Mouse (Mus musculus) embryonic facial prominence, embryonic 11.5 days (tissue): Measurements from ENCODE around the gene Dab1. TPM values are rescaled to one million over a fixed set of nuclear protein-coding genes. Genes with fewer than 3 reads are reported as not detected.

Source experiments
- ATAC-seq: fragments of 200-750 bp; cut with Nextera tagmentation; replicated peaks from 2 replicates; pipeline ENCODE4 v1.8.0; 2017; ENCODE audit warnings: low read depth; ENCODE audit not compliant: insufficient number of reproducible peaks, low FRiP score, low TSS enrichment
- DNase-seq: peaks from one replicate; pipeline ENCODE4 v3.0.0-alpha.2; 2015; ENCODE audit warnings: low spot score
- H3K27ac ChIP-seq: fragments of 300-500 bp; sonication (generic); replicated peaks from 2 replicates; pipeline ENCODE4 v1.5.1; 2014; ENCODE audit warnings: mild to moderate bottlenecking, low read depth, low read length, control low read depth
- H3K27me3 ChIP-seq: fragments of 300-500 bp; sonication (generic); 2 replicates; pipeline ENCODE4 v1.6.1; 2014; ENCODE audit warnings: mild to moderate bottlenecking, low read length, moderate library complexity, mixed read lengths; ENCODE audit not compliant: control insufficient read depth, insufficient read depth
- H3K36me3 ChIP-seq: fragments of 300-500 bp; sonication (generic); replicated peaks from 2 replicates; pipeline ENCODE4 v1.6.1; 2014; ENCODE audit warnings: low read depth, mild to moderate bottlenecking, low read length, moderate library complexity, mixed read lengths; ENCODE audit not compliant: control insufficient read depth, insufficient read depth
- H3K4me1 ChIP-seq: fragments of 300-500 bp; sonication (generic); 2 replicates; pipeline ENCODE4 v1.6.1; 2014; ENCODE audit warnings: low read length, mixed read lengths; ENCODE audit not compliant: control insufficient read depth, insufficient read depth
- H3K4me2 ChIP-seq: fragments of 300-500 bp; sonication (generic); 2 replicates; pipeline ENCODE4 v1.6.1; 2014; ENCODE audit warnings: low read depth, mild to moderate bottlenecking, control low read depth, low read length, moderate library complexity
- H3K4me3 ChIP-seq: fragments of 300-500 bp; sonication (generic); 2 replicates; pipeline ENCODE4 v1.5.1; 2014; ENCODE audit warnings: low read depth, low read length, control low read depth
- H3K9ac ChIP-seq: fragments of 300-500 bp; sonication (generic); replicated peaks from 2 replicates; pipeline ENCODE4 v1.6.1; 2014; ENCODE audit warnings: mild to moderate bottlenecking, control low read depth, low read length
- H3K9me3 ChIP-seq: fragments of 300-500 bp; sonication (generic); replicated peaks from 2 replicates; pipeline ENCODE4 v1.6.1; 2016; ENCODE audit warnings: mild to moderate bottlenecking, low read length, inconsistent platforms, mixed read lengths; ENCODE audit not compliant: control insufficient read depth
- WGBS: fragments of 180-500 bp; shearing (Covaris S2); extraction: QIAGEN DNeasy Blood & Tissue Kit; methylation state at CpG from one replicate; pipeline ENCODE4 v1.1.7; 2014; 5-methylcytosine and 5-hydroxymethylcytosine counted together
- polyA plus RNA-seq: library from polyadenylated mRNA; unstranded; fragments of >200 nt; fragmentation: Nextera tagmentation; extraction: Ambion mirVana; gene quantifications from 2 replicates; pipeline ENCODE4 v1.2.1, GENCODE M21; 2014

Gene Dab1
- polyA plus RNA-seq, 1 experiment from 2014 or later, result 17.6 TPM

DNA sequence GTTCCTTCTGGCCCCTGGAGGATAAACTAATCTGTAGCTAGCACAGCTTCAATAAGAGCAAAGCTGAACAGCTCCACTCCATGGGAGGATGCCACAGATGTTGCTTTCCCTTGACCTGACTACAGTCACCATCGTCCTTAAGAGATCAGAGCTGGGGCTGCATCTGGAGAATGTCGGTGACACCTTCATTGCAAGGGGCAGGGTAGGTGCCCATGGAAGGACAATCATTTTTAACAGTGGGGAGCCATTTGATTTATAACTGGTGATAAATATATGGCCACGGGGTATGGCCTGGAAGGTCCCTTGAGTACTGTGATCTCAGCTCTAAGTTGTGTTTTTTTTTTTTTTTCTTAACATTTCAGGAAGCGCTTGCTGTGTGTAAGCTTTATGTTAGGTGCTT lies 48.3 kb downstream of the Dab1 start:
- Histone ChIP-seq H3K27ac (no peak overlapping the region), H3K4me1 (no peaks in the 10 kb centered on the region), H3K27me3 (no peaks in the 10 kb centered on the region), H3K4me2 (no peak overlapping the region), H3K4me3 (no peak overlapping the region), H3K9me3 (no peaks in the 10 kb centered on the region), H3K9ac (no peak overlapping the region), H3K36me3 (no peaks in the 10 kb centered on the region)
- 97% methylated on average over 4 of the region's 4 CpGs for WGBS
- ATAC-seq (no peak), DNase-seq (no peak)

GRCm38 (mm10) chr4:103677195-103677594 lies 58.0 kb downstream of the Dab1 start:
- no peak for ATAC-seq

DNA sequence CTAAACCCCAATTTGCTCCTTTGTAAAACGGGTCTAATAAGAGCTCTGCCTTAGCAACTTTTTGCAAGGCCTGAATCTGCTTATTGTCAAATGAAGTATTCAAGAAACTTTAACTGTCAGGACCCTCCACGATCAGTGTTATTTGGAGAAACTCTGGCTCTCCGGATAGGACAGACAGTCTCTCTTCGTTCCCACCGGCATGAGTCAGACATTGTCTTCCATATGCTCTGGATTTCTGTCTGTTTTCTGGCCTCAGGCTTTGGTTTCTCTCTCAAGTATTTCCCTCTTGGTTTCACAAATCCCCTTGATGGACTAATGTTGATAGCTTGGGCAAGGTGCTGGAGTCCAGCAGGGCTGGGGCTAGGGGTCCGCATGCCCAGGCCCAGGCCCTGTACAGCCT lies 59.3 kb downstream of the Dab1 start:
- Histone ChIP-seq H3K36me3 (no peaks in the 10 kb centered on the region), H3K27me3 (no peaks in the 10 kb centered on the region), H3K9ac (no peak overlapping the region), H3K4me1 (no peaks in the 10 kb centered on the region), H3K9me3 (no peaks in the 10 kb centered on the region), H3K4me3 (no peak overlapping the region), H3K4me2 (no peak overlapping the region), H3K27ac (no peak overlapping the region)
- no peak for DNase-seq
- no peak for ATAC-seq
- 82% methylated on average over 6 of the region's 6 CpGs for WGBS

More at GRCm38 (mm10) chr4:103677195-103677594, 58.0 kb downstream of the Dab1 start:
- H3K4me1 ChIP-seq, result no peaks in the 10 kb centered on the region
- no peak overlapping the region for H3K4me2 ChIP-seq
- H3K36me3 ChIP-seq, result no peaks in the 10 kb centered on the region
- no peak overlapping the region for H3K27ac ChIP-seq
- 78% methylated on average over 1 of the region's 1 CpGs for WGBS
- no peak overlapping the region for H3K9ac ChIP-seq
- H3K4me3 ChIP-seq, result no peak overlapping the region
- no peaks in the 10 kb centered on the region for H3K27me3 ChIP-seq
- no peak for DNase-seq
- H3K9me3 ChIP-seq, result no peaks in the 10 kb centered on the region

- ATAC-seq, result no peak
- Histone ChIP-seq H3K9me3 (no peaks in the 10 kb centered on the region), H3K27me3 (no peaks in the 10 kb centered on the region), H3K27ac (no peak overlapping the region), H3K4me1 (no peaks in the 10 kb centered on the region), H3K9ac (no peak overlapping the region), H3K4me2 (no peak overlapping the region), H3K4me3 (no peak overlapping the region), H3K36me3 (no peaks in the 10 kb centered on the region)
- DNase-seq, result no peak
- 83% methylated on average over 4 of the region's 4 CpGs for WGBS
These were observed 66.0 kb downstream of the Dab1 start for GRCm38 (mm10) chr4:103685136-103685535.

- no peaks in the 10 kb centered on the region for H3K9me3 ChIP-seq
- no peak overlapping the region for H3K4me3 ChIP-seq
- DNase-seq (peak; percentile 5), ATAC-seq (no peak)
- H3K27me3 ChIP-seq, result no peaks in the 10 kb centered on the region
- H3K27ac ChIP-seq, result no peak overlapping the region
- no peaks in the 10 kb centered on the region for H3K4me1 ChIP-seq
- H3K9ac ChIP-seq, result no peak overlapping the region
- H3K36me3 ChIP-seq, result no peaks in the 10 kb centered on the region
- WGBS, result 38% methylated on average over 3 of the region's 3 CpGs
- H3K4me2 ChIP-seq, result no peak overlapping the region
These were observed 72.6 kb downstream of the Dab1 start for GRCm38 (mm10) chr4:103691717-103692116.

DNA sequence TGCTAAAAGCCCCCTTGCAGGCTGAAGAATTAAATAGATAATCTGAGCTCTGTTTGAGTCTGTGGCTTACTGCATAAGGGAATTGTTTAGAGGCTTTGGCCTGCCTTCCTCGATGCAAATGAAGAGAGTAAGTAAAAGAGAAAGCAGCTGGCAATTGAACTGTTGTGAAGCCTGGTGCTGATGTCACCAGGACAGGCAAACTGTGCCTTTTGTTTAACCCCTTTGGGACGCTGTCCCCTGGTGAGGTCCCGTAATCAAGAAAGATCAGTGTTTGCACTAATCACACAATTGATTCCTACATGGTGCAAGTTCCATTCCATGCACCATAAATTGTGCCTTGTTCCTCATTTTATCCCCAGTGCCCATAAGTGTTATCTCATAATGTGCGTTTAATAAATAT lies 80.6 kb downstream of the Dab1 start:
- WGBS, result 32% methylated on average over 4 of the region's 4 CpGs
- Histone ChIP-seq H3K4me2 (no peak overlapping the region), H3K27me3 (no peaks in the 10 kb centered on the region), H3K4me1 (no peaks in the 10 kb centered on the region), H3K36me3 (no peaks in the 10 kb centered on the region), H3K4me3 (no peak overlapping the region), H3K9ac (no peak overlapping the region), H3K9me3 (no peaks in the 10 kb centered on the region), H3K27ac (no peak overlapping the region)
- no peak for DNase-seq
- no peak for ATAC-seq

DNA sequence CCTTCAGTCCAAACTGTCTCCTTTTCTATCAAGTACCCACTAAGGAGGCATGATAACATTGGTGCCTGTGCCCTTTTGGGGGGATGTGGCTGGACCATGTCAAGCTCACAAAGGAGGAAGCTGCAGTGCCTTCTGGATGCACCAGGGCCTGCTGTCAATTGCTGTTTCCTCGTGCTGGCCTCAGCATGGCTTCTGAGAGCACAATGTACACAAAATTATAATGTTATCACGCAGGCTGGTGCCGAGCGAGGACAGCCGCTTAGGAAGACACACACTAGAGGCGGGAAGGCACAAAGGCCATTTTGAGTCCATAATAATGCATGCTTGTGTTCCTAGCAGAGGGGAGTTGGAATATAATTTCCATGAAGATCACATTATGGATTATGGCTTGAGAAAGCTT lies 81.2 kb downstream of the Dab1 start:
- no peak overlapping the region for H3K4me2 ChIP-seq
- ATAC-seq (no peak), DNase-seq (no peak)
- H3K36me3 ChIP-seq, result no peaks in the 10 kb centered on the region
- no peaks in the 10 kb centered on the region for H3K9me3 ChIP-seq
- H3K27me3 ChIP-seq, result no peaks in the 10 kb centered on the region
- WGBS, result 61% methylated on average over 6 of the region's 6 CpGs
- no peak overlapping the region for H3K9ac ChIP-seq
- no peaks in the 10 kb centered on the region for H3K4me1 ChIP-seq
- no peak overlapping the region for H3K4me3 ChIP-seq
- no peak overlapping the region for H3K27ac ChIP-seq

DNA sequence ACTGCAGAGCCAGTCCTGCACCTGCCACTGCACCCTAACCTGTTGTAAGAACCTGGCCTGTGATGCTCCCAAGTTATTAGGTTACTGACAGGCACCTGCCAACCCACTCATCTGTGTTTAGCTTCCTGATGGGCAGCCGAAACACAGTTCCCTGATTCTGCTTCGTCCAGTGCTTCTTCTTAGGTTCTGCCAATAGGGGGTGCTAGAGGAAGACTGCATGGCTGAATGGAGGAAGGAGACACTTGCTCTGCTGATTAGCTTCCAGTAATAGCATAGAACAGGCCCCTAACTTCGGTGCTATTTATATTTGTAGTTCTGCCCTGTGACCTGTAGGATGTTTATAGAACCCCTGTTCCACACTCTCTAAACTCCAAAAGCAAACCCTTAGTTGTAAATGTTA lies 83.0 kb downstream of the Dab1 start:
- Histone ChIP-seq H3K4me2 (no peak overlapping the region), H3K9ac (no peak overlapping the region), H3K9me3 (no peaks in the 10 kb centered on the region), H3K27ac (no peak overlapping the region), H3K4me1 (no peaks in the 10 kb centered on the region), H3K36me3 (no peaks in the 10 kb centered on the region), H3K4me3 (no peak overlapping the region), H3K27me3 (no peaks in the 10 kb centered on the region)
- WGBS, result 53% methylated on average over 3 of the region's 3 CpGs
- ATAC-seq (no peak), DNase-seq (peak; percentile 49)
